In genomic region chr11:101095314-101096024, GRCm38 (mm10) we compare ENCODE assay signal across 8 mouse cellular contexts. TPM values are rescaled to one million over a fixed set of nuclear protein-coding genes. Genes with fewer than 3 reads are reported as not detected.
DNase-seq lines count a peak whose midpoint lies in the region; ATAC-seq and TF ChIP-seq lines count a peak whose summit lies in the region.

Psmc3ip (minus strand) TSS chr11:101095436.

- H3K79me2 ChIP-seq in liver, adult 2 months (ENCODE audit: control insufficient read depth, insufficient read depth, low read length), result no peaks in the 10 kb centered on the region

- H3K4me1 ChIP-seq in erythroblast, embryonic 14.5 days (ENCODE audit: control insufficient read depth), result peaks cover 38% of the 10 kb centered on the region
- H3K4me1 ChIP-seq in heart, embryonic 12.5 days (replicated peaks), result peaks cover 10% of the 10 kb centered on the region
- H3K4me1 ChIP-seq in kidney, embryonic 16.5 days (ENCODE audit: insufficient read depth, low read length), result peaks cover 13% of the 10 kb centered on the region
- no peaks in the 10 kb centered on the region for H3K4me1 ChIP-seq in liver, adult 2 months (ENCODE audit: control insufficient read depth, insufficient read depth, low read length)

- peak; percentile 87 for TF ChIP-seq CTCF in liver, adult 2 months (IDR thresholded peaks at IDR 0.05; ENCODE audit: low read depth, low read length)

- TF ChIP-seq POLR2A in liver, adult 2 months (IDR thresholded peaks at IDR 0.05; ENCODE audit: extremely low read depth, insufficient read depth, low read length), result 0 out of 2 replicates have a peak, but pooled peaks have one; percentile 69

- peak within 1 kb of the TSS; percentile 94 for H3K4me2 ChIP-seq in heart, embryonic 12.5 days
- H3K4me2 ChIP-seq in kidney, embryonic 16.5 days (replicated peaks; ENCODE audit: low read depth, low read length), result peak within 1 kb of the TSS; percentile 92

- peaks cover 82% of the 10 kb centered on the region for H3K36me3 ChIP-seq in erythroblast, embryonic 14.5 days (ENCODE audit: control insufficient read depth)
- peaks cover 75% of the 10 kb centered on the region for H3K36me3 ChIP-seq in heart, embryonic 12.5 days
- peaks cover 64% of the 10 kb centered on the region for H3K36me3 ChIP-seq in kidney, embryonic 16.5 days (ENCODE audit: insufficient read depth, low read length)
- H3K36me3 ChIP-seq in liver, adult 2 months (ENCODE audit: control insufficient read depth, insufficient read depth, low read length), result peaks cover 48% of the 10 kb centered on the region

- H3K27ac ChIP-seq in heart, embryonic 12.5 days (ENCODE audit: poor library complexity, severe bottlenecking), result peak within 1 kb of the TSS; percentile 97
- peak within 1 kb of the TSS; percentile 94 for H3K27ac ChIP-seq in kidney, embryonic 16.5 days (ENCODE audit: low read length)
- H3K27ac ChIP-seq in liver, adult 2 months (replicated peaks; ENCODE audit: insufficient read depth, low read depth, low read length), result peak within 1 kb of the TSS; percentile 96

- H3K4me3 ChIP-seq in erythroblast, embryonic 14.5 days (replicated peaks), result peak within 1 kb of the TSS; percentile 83
- H3K4me3 ChIP-seq in heart, embryonic 12.5 days, result peak within 1 kb of the TSS; percentile 84
- peak within 1 kb of the TSS; percentile 80 for H3K4me3 ChIP-seq in kidney, embryonic 16.5 days (ENCODE audit: low read length)
- H3K4me3 ChIP-seq in liver, adult 2 months (ENCODE audit: insufficient read depth, low read depth, low read length), result peak within 1 kb of the TSS; percentile 88

- H3K27me3 ChIP-seq in erythroblast, embryonic 14.5 days (ENCODE audit: control insufficient read depth), result no peaks in the 10 kb centered on the region
- H3K27me3 ChIP-seq in heart, embryonic 12.5 days (replicated peaks), result no peaks in the 10 kb centered on the region
- no peaks in the 10 kb centered on the region for H3K27me3 ChIP-seq in kidney, embryonic 16.5 days (ENCODE audit: insufficient read depth, low read length)
- no peaks in the 10 kb centered on the region for H3K27me3 ChIP-seq in liver, adult 2 months (ENCODE audit: control insufficient read depth, insufficient read depth, low read length)

- under 1% methylated on average over 43 of the region's 43 CpGs for WGBS in heart, embryonic 12.5 days
- whole genome bisulfite sequencing in kidney, embryonic 16.5 days, result under 1% methylated on average over 43 of the region's 43 CpGs
- under 1% methylated on average over 43 of the region's 43 CpGs for WGBS in liver, adult 2 months

- ATAC-seq in heart, embryonic 12.5 days (ENCODE audit: insufficient number of reproducible peaks, low FRiP score), result peak; percentile 93
- peak; percentile 97 for ATAC-seq in kidney, embryonic 16.5 days (ENCODE audit: low FRiP score, low TSS enrichment)
- ATAC-seq in monocyte, adult 5-6 weeks (replicated peaks; ENCODE audit: insufficient number of reproducible peaks, low FRiP score, low TSS enrichment, poor library complexity, severe bottlenecking), result peak; percentile 97

- H3K9me3 ChIP-seq in erythroblast, embryonic 14.5 days (ENCODE audit: control insufficient read depth, low read length), result no peaks in the 10 kb centered on the region
- no peaks in the 10 kb centered on the region for H3K9me3 ChIP-seq in heart, embryonic 12.5 days (replicated peaks)
- H3K9me3 ChIP-seq in kidney, embryonic 16.5 days (ENCODE audit: low read length), result no peaks in the 10 kb centered on the region

- peak within 1 kb of the TSS; percentile 90 for H3K9ac ChIP-seq in heart, embryonic 12.5 days
- H3K9ac ChIP-seq in kidney, embryonic 16.5 days (replicated peaks; ENCODE audit: low read length), result peak within 1 kb of the TSS; percentile 80
- H3K9ac ChIP-seq in liver, adult 2 months (ENCODE audit: low read depth, low read length), result peak within 1 kb of the TSS; percentile 94

- DNase-seq in CD4-positive, CD25-positive, alpha-beta regulatory T cell, adult 2 months (ENCODE audit: low read depth, low spot score), result peak; percentile 92
- DNase-seq in brain, embryonic 18.5 days (ENCODE audit: low read depth, low spot score), result peak; percentile 89
- peak; percentile 83 for DNase-seq in liver, adult 2 months (ENCODE audit: extremely low read depth, low read depth, low spot score)
- DNase-seq in spleen, postnatal 36 days (ENCODE audit: low spot score in 2 of 2), result peak; percentile 93 to 95

RNA-seq across cellular contexts. Expression of gene Psmc3ip, which starts in this region (rescaled TPM):
- 3.9 and 5.2 TPM in 2 replicates for polyA plus RNA-seq in erythroblast, embryonic 14.5 days (2012)
- polyA plus RNA-seq in heart, embryonic 12.5 days (2016; fragmentation: Nextera tagmentation; extraction: Ambion mirVana), result 20.8 and 21.3 TPM in 2 replicates
- 40.0 and 40.1 TPM in 2 replicates for polyA plus RNA-seq in kidney, embryonic 16.5 days (2015; fragmentation: Nextera tagmentation; extraction: Ambion mirVana)
- total RNA-seq in liver, adult 2 months (2014; rRNA removed), result 0.55 and 0.67 TPM in 2 replicates
- polyA plus RNA-seq in liver, adult 2 months (2012; rRNA removed), result 0.20 and 0.39 TPM in 2 replicates
- 5.0 to 6.2 TPM in 2 of 3 replicates, not detected in the other for total RNA-seq in monocyte, adult 5-6 weeks (2017)

Comparison
In these comparisons a context has a peak if more than half of its experiments do, and no peak if none do; other contexts are left out.
1. Peak in every context shown above with its lines: DNase-seq, ATAC-seq, H3K4me3 ChIP-seq and H3K27ac ChIP-seq.
2. Peak in DNase-seq, H3K4me3 ChIP-seq, H3K27ac ChIP-seq and H3K9ac ChIP-seq in liver, adult 2 months; RNA of the gene not detected or under 1 TPM.